Mouse (Mus musculus): ENCODE measurements around the gene Adprm.

DNA sequence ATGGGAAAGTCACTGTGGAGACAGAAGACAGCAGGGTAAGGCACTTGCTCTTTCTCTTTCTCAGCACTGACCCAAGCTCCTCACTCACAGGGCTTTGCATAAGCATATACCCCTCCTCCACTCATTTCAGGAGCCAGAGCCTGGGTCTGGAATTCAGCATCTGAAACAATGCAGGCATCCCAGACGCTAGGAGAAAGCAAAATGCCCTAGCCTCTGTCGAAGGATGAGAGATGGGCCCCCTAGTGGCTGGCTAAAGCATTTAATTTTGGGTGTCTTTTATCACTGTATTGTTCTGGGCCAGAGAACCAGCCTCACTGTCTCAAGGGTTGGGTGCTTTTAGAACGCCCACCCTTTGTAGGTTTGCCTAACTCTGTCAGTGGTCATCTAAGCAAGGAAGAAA is 27.8 kb upstream of the Adprm start:
- TF ChIP-seq ZC3H11A (IDR thresholded peaks at IDR 0.05; ENCODE audit: borderline replicate concordance, low read depth, low read length), result no peak
- no peak for TF ChIP-seq ZNF384 (IDR thresholded peaks at IDR 0.05; ENCODE audit: low read depth, low read length)
- no peak for TF ChIP-seq MAFK (IDR thresholded peaks at IDR 0.05; ENCODE audit: insufficient read depth, low read depth, low read length)
- TF ChIP-seq HCFC1 (IDR thresholded peaks at IDR 0.05; ENCODE audit: borderline replicate concordance, insufficient read depth, low read length), result no peak
- no peak for TF ChIP-seq CHD2 (IDR thresholded peaks at IDR 0.05; ENCODE audit: low read depth, low read length)
